Mouse (Mus musculus) mature B cell (primary cell): ENCODE measurements around the gene Carf.
"Not testable (repeated sequence)": the region's sequence is repeated elsewhere in the genome, so short reads cannot be mapped to it uniquely, and the experiment has no call there.

Source experiments
- in situ Hi-C: fragments of 300-500 bp; cut with MboI; formaldehyde crosslinking; loops from 2 replicates; pipeline ENCODE4 v1.14.3; 2019

The Carf gene

GRCm38 (mm10) chr1:60098024-60098781 is at the start of gene Carf, which contains the start of gene Wdr12:
Gene Carf (plus strand): TSS chr1:60098247.
Gene Wdr12 (minus strand): TSS chr1:60098645.
- in situ Hi-C loops: no loop called here

GRCm38 (mm10) chr1:60054659-60055058 is 43.4 kb upstream of the Carf start:
- in situ Hi-C loops: no loop called here

- in situ Hi-C loops: no loop called here
Measured at GRCm38 (mm10) chr1:60056310-60056709, 41.7 kb upstream of the Carf start.

- in situ Hi-C loops: not testable (repeated sequence)
Measured at GRCm38 (mm10) chr1:60070725-60071124, 27.3 kb upstream of the Carf start.

- in situ Hi-C loops: no loop called here
Measured at GRCm38 (mm10) chr1:60074935-60075334, 23.1 kb upstream of the Carf start.

- in situ Hi-C loops: no loop called here
Measured at GRCm38 (mm10) chr1:60075590-60075989, 22.5 kb upstream of the Carf start.

GRCm38 (mm10) chr1:60076411-60076810 is 21.6 kb upstream of the Carf start:
- in situ Hi-C loops: no loop called here

- in situ Hi-C loops: no loop called here
Measured at GRCm38 (mm10) chr1:60096572-60097276, 1.3 kb upstream of the Carf start.

- in situ Hi-C loops: no loop called here
Measured at GRCm38 (mm10) chr1:60097277-60098023, 597 bp upstream of the Carf start.

- in situ Hi-C loops: no loop called here
Measured at GRCm38 (mm10) chr1:60098839-60099238, 792 bp downstream of the Carf start.

- in situ Hi-C loops: no loop called here
Measured at GRCm38 (mm10) chr1:60104582-60104981, 6.5 kb downstream of the Carf start.

- in situ Hi-C loops: no loop called here
Measured at GRCm38 (mm10) chr1:60117721-60118455, 19.8 kb downstream of the Carf start.

- in situ Hi-C loops: no loop called here
Measured at GRCm38 (mm10) chr1:60137346-60137745, 39.3 kb downstream of the Carf start.

- in situ Hi-C loops: no loop called here
Measured at GRCm38 (mm10) chr1:60152700-60153099, 54.7 kb downstream of the Carf start.

- in situ Hi-C loops: no loop called here
Measured at GRCm38 (mm10) chr1:60156651-60157050, 58.6 kb downstream of the Carf start.

GRCm38 (mm10) chr1:60158411-60158810 is 60.4 kb downstream of the Carf start:
- in situ Hi-C loops: no loop called here

- in situ Hi-C loops: no loop called here
Measured at GRCm38 (mm10) chr1:60163676-60164075, 65.6 kb downstream of the Carf start.

GRCm38 (mm10) chr1:60169626-60170025 is 71.6 kb downstream of the Carf start:
- in situ Hi-C loops: no loop called here

GRCm38 (mm10) chr1:60170251-60170650 is 72.2 kb downstream of the Carf start:
- in situ Hi-C loops: no loop called here

- in situ Hi-C loops: no loop called here
Measured at GRCm38 (mm10) chr1:60173119-60173518, 75.1 kb downstream of the Carf start.

- in situ Hi-C loops: not testable (repeated sequence)
Measured at GRCm38 (mm10) chr1:60177814-60178213, 79.8 kb downstream of the Carf start.

- in situ Hi-C loops: no loop called here
Measured at GRCm38 (mm10) chr1:60179376-60179775, 81.3 kb downstream of the Carf start.
